Mouse (Mus musculus): ENCODE measurements at regions not wholly inside any gene's neighbourhood (a gene's known extent, or its start where the extent isn't known, plus 50 kb on each side); places are given as distances from the start of the nearest gene placed in this dataset.

GRCm38 (mm10) chr16:77421001-77421400 is 180.9 kb downstream of the Gm11146 start:
- TF ChIP-seq CTCF (IDR thresholded peaks at IDR 0.05; ENCODE audit: control insufficient read depth, insufficient read depth, insufficient read length) (no peak), MYOD1 (IDR thresholded peaks at IDR 0.05; ENCODE audit: control insufficient read depth, insufficient read length, low read depth) (no peak), MAX (IDR thresholded peaks at IDR 0.05) (no peak), USF1 (IDR thresholded peaks at IDR 0.05; ENCODE audit: low read depth) (no peak), CEBPB (IDR thresholded peaks at IDR 0.05; ENCODE audit: low read depth) (no peak), MYOG (IDR thresholded peaks at IDR 0.05; ENCODE audit: control insufficient read depth, extremely low read depth, insufficient read length) (no peak), FOSL1 (IDR thresholded peaks at IDR 0.05; ENCODE audit: insufficient read depth, low read length, poor library complexity, severe bottlenecking) (no peak)
